Mouse (Mus musculus): ENCODE data around the gene Dnah10. TPM values are rescaled to one million over a fixed set of nuclear protein-coding genes. Genes with fewer than 3 reads are reported as not detected.

Dnah10 gene
- total and polyA plus RNA-seq, 3 experiments: 0.03 to 0.30 (median 0.08) TPM

DNA sequence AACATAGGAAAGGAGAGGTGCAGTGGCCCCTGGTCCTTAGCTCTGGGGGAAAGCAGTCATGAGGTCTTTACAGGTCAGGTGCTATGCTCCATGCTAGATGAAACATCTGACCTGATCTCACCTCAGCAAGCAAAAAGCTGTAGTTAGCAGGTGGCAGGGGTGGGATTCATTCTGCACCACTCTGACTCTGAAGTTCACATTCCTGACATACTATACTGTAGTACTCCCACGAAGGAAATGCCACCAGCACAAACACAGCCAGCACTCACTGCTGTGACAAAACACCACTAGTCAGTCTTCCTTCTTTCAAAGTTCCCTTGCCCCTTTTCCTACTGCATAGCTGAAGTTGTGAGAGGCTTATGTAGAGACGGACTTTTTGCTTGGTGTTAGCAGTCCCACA is 127.4 kb downstream of the Dnah10 start:
- dilution Hi-C loops (cut with MboI; ENCODE audit: extremely low pct_ligation_motif_present, extremely low pct_unique_long_range_greater_than_20kb, low sequenced_read_pairs) (no loop called here), in situ Hi-C loops (cut with MboI; ENCODE audit: low pct_ligation_motif_present, low pct_unique_long_range_greater_than_20kb, low sequenced_read_pairs) (loop anchor here (25.0 kb wide), 1 partner anchor 415 kb away; the partner anchor contains the start of genes Kmt5a and Sbno1)
- H3K9ac ChIP-seq (ENCODE audit: insufficient read depth, low read depth): no peak overlapping the region
- no peaks in the 10 kb centered on the region for H3K9me3 ChIP-seq (replicated peaks; ENCODE audit: low read length)
- peaks cover 7% of the 10 kb centered on the region for H3K27me3 ChIP-seq (replicated peaks)
- no peak for DNase-seq (ENCODE audit: extremely low read depth)
- TF ChIP-seq IRF4 (IDR thresholded peaks at IDR 0.05; ENCODE audit: low read depth, low read length) (no peak), KAT2A (IDR thresholded peaks at IDR 0.05; ENCODE audit: insufficient replicate concordance, low read length) (no peak), POLR2AphosphoS2 (IDR thresholded peaks at IDR 0.05; ENCODE audit: low read depth, low read length) (no peak)
- H3K4me3 ChIP-seq (replicated peaks in 1 of 3; ENCODE audit: low read depth in 2 of 3, low read length in 2 of 3, poor library complexity in 1 of 3): no peak overlapping the region
- no peaks in the 10 kb centered on the region for H3K4me1 ChIP-seq (ENCODE audit: control insufficient read depth in 1 of 2, insufficient read depth in 2 of 2)
- H3K27ac ChIP-seq (ENCODE audit: insufficient read depth, low read depth): no peak overlapping the region
- no peaks in the 10 kb centered on the region for H3K79me2 ChIP-seq (replicated peaks; ENCODE audit: control insufficient read depth, extremely low read depth, insufficient read depth, poor library complexity, severe bottlenecking)
- H3K36me3 ChIP-seq (replicated peaks in 1 of 2; ENCODE audit: control insufficient read depth in 1 of 2, insufficient read depth in 1 of 2, low read length in 1 of 2): no peaks in the 10 kb centered on the region
- H3K4me2 ChIP-seq (ENCODE audit: insufficient read depth, low read depth, poor library complexity, severe bottlenecking): no peak overlapping the region

DNA sequence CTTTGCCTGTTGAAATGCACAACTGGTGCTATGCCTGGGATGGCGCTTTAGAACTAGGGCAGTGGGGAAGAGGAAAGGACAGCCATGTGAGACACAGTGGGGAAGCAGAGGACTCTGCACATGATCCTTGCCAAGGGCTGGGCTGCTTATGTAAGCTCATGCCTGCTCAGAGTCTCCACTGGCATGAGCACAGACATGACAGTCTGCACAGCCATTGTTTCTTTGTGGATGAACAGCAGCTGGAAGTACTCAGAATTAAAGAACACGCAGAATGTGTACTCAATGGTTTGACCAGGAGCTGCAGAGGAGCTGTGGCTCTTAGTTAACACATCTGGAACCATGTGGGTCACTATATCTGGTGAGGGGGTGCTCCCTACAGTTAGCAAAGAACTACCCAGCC is 128.2 kb downstream of the Dnah10 start:
- Histone ChIP-seq H3K4me3 (replicated peaks in 1 of 3; ENCODE audit: low read depth in 2 of 3, low read length in 2 of 3, poor library complexity in 1 of 3) (no peak overlapping the region), H3K9me3 (replicated peaks; ENCODE audit: low read length) (no peaks in the 10 kb centered on the region), H3K4me1 (ENCODE audit: control insufficient read depth in 1 of 2, insufficient read depth in 2 of 2) (no peaks in the 10 kb centered on the region), H3K4me2 (ENCODE audit: insufficient read depth, low read depth, poor library complexity, severe bottlenecking) (no peak overlapping the region), H3K27ac (ENCODE audit: insufficient read depth, low read depth) (no peak overlapping the region), H3K27me3 (replicated peaks) (peaks cover 12% of the 10 kb centered on the region), H3K9ac (ENCODE audit: insufficient read depth, low read depth) (no peak overlapping the region), H3K36me3 (replicated peaks in 1 of 2; ENCODE audit: control insufficient read depth in 1 of 2, insufficient read depth in 1 of 2, low read length in 1 of 2) (no peaks in the 10 kb centered on the region), H3K79me2 (replicated peaks; ENCODE audit: control insufficient read depth, extremely low read depth, insufficient read depth, poor library complexity, severe bottlenecking) (no peaks in the 10 kb centered on the region)
- dilution Hi-C loops (cut with MboI; ENCODE audit: extremely low pct_ligation_motif_present, extremely low pct_unique_long_range_greater_than_20kb, low sequenced_read_pairs) (no loop called here), in situ Hi-C loops (cut with MboI; ENCODE audit: low pct_ligation_motif_present, low pct_unique_long_range_greater_than_20kb, low sequenced_read_pairs) (loop anchor here (25.0 kb wide), 1 partner anchor 416 kb away; the partner anchor contains the start of genes Kmt5a and Sbno1)
- DNase-seq (ENCODE audit: extremely low read depth): no peak
- TF ChIP-seq ZKSCAN1 (IDR thresholded peaks at IDR 0.05; ENCODE audit: borderline replicate concordance, low read depth, low read length): no peak
- no peak for TF ChIP-seq CTCF (conservative IDR thresholded peaks at IDR 0.05 in 1 of 2, IDR thresholded peaks at IDR 0.05 in 1 of 2; ENCODE audit: low read depth in 2 of 2, low read length in 2 of 2)
- TF ChIP-seq ELF1 (IDR thresholded peaks at IDR 0.05; ENCODE audit: low read depth, low read length): no peak
- TF ChIP-seq MYC (IDR thresholded peaks at IDR 0.05; ENCODE audit: low read depth, low read length): no peak
- no peak for TF ChIP-seq MEF2A (IDR thresholded peaks at IDR 0.05; ENCODE audit: borderline replicate concordance, low read depth, low read length)
- TF ChIP-seq TCF12 (IDR thresholded peaks at IDR 0.05; ENCODE audit: low read depth, low read length): no peak
- no peak for TF ChIP-seq TBP (conservative IDR thresholded peaks at IDR 0.05; ENCODE audit: low read depth, low read length)
- TF ChIP-seq CHD2 (IDR thresholded peaks at IDR 0.05; ENCODE audit: low read length): no peak
- TF ChIP-seq RCOR1 (conservative IDR thresholded peaks at IDR 0.05; ENCODE audit: low read depth, low read length): no peak
- TF ChIP-seq ZNF384 (IDR thresholded peaks at IDR 0.05; ENCODE audit: low read depth, low read length): no peak
- TF ChIP-seq IRF4 (IDR thresholded peaks at IDR 0.05; ENCODE audit: low read depth, low read length): no peak
- no peak for TF ChIP-seq MAZ (IDR thresholded peaks at IDR 0.05; ENCODE audit: low read depth, low read length)
- no peak for TF ChIP-seq EP300 (IDR thresholded peaks at IDR 0.05; ENCODE audit: low read length)
- TF ChIP-seq JUND (conservative IDR thresholded peaks at IDR 0.05; ENCODE audit: low read depth, low read length): no peak
- no peak for TF ChIP-seq MXI1 (IDR thresholded peaks at IDR 0.05; ENCODE audit: low read depth, low read length)
- TF ChIP-seq MAX (IDR thresholded peaks at IDR 0.05; ENCODE audit: low read length): no peak
- no peak for TF ChIP-seq JUN (IDR thresholded peaks at IDR 0.05; ENCODE audit: insufficient read depth, low read depth, low read length)
